Mouse (Mus musculus): ENCODE measurements around the gene Vamp2.

DNA sequence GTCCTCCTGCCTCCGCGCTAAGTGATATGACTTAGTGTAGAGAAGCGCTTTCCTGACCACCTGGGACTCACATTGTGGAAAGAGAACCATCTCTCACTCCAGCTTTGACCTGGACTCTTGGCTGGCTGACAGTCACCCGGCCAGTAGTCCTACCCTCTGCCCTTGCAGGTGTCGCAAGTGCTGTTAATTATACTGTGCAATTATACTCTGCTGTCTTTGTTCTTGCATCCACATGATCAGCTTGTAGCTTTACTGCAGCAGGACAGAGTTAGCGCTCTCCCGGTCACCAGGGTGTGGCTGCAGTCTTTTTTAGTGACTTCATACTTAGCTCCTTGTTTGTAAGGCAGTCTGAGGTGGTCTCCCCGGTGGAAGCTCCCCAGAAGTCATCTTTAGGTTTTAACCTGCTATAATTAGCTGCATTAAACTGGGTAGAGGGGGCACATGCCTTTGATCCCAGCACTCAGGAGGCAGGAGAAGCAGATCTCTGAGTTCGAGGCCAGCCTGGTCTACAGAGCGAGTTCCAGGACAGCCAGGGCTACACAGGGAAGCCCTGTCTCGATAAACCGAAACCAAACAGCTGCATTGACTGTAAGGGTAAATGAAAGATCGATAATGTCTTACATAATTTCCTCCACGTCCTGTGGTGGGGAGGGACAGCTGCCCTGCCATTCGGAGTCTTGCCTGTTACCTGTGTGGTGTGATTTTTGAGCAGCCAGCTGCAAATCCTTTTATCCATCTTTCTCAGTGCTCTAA, 8.0 kb upstream of the Vamp2 start:
- TF ChIP-seq CTCF (IDR thresholded peaks at IDR 0.05; ENCODE audit: low read depth) (no peak), EP300 (IDR thresholded peaks at IDR 0.05; ENCODE audit: low read depth) (no peak)
